Mouse (Mus musculus): Measurements from ENCODE around the gene Slc16a6.
"Not testable (repeated sequence)": the region's sequence is repeated elsewhere in the genome, so short reads cannot be mapped to it uniquely, and the experiment has no call there.

Gene Slc16a6

GRCm38 (mm10) chr11:109473171-109474085 is at the start of gene Slc16a6, which contains the start of gene Arsg:
Gene Slc16a6, minus strand, starts transcription at chr11:109473598.
Gene Arsg, plus strand, starts transcription at chr11:109473374.
- DNase-seq (ENCODE audit: low read depth, low spot score), result peak; percentile 69

DNA sequence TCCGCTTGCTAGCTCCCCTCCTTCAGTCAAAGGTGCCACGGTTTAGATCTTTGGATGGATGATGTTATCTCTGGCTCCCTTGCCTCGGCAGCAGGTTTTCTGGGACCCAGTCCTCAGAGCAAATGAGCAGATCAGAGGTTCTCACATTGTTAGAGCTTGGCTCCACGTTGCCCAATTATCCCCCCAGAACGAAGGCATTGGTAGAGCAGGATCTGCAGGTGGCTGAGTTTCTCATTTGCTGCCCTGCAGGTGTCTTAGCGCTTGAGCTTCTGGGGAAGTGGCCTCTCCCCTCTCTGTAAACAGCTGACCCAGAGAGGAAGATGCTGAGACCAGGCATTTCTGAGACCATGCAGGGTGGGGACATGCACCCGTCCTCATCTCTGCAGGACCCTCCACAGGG is 47.6 kb upstream of the Slc16a6 start:
- DNase-seq (ENCODE audit: low read depth, low spot score), result no peak

DNA sequence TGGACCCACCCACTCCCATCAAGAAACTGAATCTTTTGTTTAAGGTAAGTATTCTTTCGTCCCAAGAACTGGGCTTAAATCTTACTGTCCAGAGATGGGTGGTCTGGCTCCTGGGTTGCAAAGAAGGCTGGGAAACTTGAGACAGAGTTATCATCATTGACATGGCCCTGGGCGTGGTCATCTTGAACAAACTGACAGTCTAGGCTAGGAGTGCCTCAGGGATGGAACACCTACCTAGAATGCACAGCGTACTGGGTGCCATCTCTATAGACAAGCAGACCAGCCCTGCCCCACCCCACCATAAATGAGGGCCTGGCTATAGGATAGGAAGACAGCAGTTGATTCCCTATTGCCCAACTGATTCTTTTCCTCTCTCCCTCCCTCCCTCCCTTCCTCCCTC is 44.4 kb upstream of the Slc16a6 start:
- DNase-seq (ENCODE audit: low read depth, low spot score), result no peak

- DNase-seq (ENCODE audit: low read depth, low spot score), result no peak
These were observed 43.9 kb upstream of the Slc16a6 start for GRCm38 (mm10) chr11:109517330-109517729.

DNA sequence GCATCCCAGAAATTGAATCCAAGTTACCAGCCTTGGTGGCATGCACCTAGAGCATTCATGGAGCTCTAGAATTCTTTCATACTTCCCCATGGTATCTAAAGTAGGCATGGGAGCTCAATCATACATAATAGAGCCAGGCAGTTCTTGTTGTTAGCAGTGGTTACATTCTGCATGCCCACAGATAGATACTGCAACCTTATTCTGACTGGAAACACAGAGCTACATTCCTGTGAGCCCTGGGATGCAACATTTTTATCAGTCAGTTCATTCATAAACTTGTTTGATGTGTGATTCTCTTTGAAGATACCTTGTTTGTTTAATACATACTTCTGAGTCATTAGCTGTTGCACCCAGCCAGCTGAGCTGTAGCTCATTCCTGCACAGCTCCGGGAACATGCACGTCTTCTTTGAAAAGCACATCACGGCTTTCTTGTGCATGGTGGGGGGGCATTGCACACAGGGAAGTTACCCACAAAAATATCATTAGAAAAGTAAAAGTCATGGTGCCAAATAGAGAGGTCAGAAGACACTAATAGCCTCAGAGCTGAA is 40.7 kb upstream of the Slc16a6 start:
- no peak for DNase-seq (ENCODE audit: low read depth, low spot score)

- DNase-seq (ENCODE audit: low read depth, low spot score), result no peak
These were observed 39.7 kb upstream of the Slc16a6 start for GRCm38 (mm10) chr11:109512995-109513675.

DNA sequence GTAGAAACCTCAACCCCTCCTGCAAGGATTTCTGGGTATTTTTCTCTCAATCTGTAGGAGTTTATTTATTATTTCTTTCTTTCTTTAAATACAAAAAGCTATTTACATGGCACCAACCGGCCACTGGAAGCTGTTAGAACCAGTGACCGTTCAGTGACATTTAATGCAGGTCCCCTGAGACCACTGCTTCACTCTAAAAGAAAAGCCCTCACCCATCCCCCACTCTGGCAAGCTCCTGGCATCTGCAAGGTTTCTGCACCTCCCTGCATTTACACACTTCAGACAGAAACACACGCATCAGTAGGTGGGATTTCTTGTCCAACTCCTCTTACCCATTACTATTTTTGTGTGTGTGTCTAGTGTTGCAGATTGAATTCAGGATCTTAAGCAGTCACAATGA is 33.7 kb upstream of the Slc16a6 start:
- DNase-seq (ENCODE audit: low read depth, low spot score), result no peak

DNA sequence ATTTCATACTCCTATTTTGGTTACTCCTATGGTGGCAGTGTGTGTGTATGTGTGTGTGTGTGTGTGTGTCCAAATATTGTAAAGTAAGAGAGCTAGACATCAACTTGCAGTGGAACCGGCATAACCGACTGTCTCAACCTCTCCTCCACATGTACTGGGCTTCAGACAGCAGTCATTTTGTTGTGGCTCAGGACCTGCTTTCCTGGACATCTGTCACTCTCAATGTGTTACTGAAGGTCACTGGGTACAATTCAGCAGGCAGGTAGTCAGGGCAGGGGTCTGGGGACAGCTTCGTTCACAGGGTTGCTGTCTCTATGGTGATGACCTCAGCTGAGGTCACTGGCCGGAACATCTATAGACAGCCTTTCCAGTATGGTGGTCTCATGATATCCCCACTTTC is 32.4 kb upstream of the Slc16a6 start:
- no peak for DNase-seq (ENCODE audit: low read depth, low spot score)

DNA sequence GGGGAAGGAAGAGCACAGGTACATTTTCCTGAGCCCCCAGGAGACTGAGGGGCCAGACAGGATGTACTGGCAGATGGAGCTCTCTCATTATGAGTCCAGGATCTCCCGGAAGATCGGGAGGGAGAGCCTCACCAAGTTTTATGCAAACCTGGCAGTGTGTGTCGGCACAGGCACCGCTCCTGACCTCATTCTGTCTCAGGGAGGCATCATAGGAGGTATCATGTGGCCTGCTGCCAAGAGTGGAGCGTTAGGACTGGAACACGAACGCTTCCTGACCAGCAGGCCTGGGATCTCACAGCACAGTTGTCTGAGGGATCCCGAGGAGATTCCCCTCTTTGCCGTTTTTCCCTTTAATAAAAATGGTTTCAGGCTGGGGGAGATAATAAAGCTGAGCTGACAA is 31.6 kb upstream of the Slc16a6 start:
- no peak for DNase-seq (ENCODE audit: low read depth, low spot score)

- no peak for DNase-seq (ENCODE audit: low read depth, low spot score)
These were observed 26.8 kb upstream of the Slc16a6 start for GRCm38 (mm10) chr11:109500206-109500605.

GRCm38 (mm10) chr11:109497990-109498389 is 24.6 kb upstream of the Slc16a6 start:
- DNase-seq (ENCODE audit: low read depth, low spot score), result no peak

DNA sequence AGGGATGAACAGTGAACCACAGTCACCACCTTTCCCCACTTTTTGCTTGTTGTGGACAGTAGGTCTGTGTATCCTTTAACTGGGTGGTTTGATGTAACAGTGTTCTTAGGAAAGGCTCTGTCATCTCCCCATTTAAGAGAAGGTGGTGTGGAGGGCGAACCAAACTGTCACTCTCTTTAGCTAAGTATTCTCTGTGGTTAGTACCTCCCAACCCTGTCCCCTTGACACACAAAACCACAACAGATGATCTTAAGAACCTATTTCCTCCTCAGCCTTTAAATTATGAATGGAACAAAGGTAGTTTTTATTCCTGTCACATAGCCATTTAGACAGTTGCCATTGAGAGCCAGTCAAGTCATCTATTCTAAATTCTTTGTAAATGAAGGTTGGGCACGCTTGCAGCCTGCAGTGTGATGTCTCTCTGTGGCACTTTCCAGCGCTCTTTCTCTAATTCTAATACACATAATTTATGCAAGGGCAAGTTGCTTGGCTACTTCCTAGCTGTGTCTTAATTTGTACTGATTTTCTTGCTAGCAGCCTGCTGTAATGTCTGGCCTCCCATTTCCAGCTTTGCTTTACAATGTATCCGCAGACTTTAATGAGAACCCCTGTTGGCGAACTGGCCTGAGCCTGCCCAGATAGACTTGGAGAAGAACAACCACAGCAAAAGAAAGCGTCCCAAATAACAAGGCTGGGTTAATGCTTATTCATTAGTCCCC is 23.8 kb upstream of the Slc16a6 start:
- peak; percentile 20 for DNase-seq (ENCODE audit: low read depth, low spot score)

- DNase-seq (ENCODE audit: low read depth, low spot score), result no peak
These were observed 23.1 kb upstream of the Slc16a6 start for GRCm38 (mm10) chr11:109496475-109496993.

GRCm38 (mm10) chr11:109495771-109496474 is 22.5 kb upstream of the Slc16a6 start:
- no peak for DNase-seq (ENCODE audit: low read depth, low spot score)

DNA sequence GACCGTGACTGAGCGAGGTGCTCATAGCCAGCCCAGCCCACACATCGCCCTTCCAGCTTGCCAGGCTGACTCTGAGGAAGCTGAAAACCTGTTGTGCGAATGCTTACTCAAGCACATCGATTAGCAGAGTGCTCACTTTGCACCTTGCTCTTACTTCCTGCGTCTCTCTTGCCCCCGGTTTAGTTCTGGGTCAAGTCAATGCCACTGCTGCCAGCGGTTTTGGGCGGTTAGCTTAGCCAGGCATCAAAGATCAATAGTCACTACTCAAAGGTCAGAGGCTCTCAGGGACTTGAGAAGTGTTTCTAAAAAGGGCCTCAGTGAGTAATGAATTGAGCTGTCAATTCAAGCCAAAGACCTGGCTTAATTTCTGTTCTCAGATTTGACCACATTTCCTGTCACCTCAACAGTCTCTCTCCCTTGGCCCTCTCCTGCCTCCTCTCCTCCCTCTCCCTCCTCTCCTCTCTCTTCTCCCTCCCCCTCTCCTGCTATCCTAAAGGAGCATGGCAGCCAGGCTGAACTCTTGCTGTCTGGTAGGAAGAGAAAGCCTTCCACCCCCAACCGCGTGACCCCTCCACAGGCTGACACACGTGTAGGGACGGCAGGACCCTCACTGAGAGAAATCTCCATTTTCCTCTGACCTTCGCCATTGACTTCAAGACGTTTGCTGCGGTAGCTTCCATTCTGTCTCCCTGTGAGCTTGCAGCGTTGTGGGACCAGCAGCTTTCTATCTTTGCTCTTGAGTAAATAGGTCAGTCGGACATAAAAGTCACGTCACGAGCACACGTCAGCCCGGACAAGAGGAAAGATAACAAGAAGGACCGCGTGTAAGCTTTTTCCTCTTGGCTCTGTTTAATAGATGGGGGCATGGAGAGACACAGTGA is 21.7 kb upstream of the Slc16a6 start:
- DNase-seq (ENCODE audit: low read depth, low spot score), result no peak

- DNase-seq (ENCODE audit: low read depth, low spot score), result not testable (repeated sequence)
These were observed 19.6 kb upstream of the Slc16a6 start for GRCm38 (mm10) chr11:109492847-109493464.

- no peak for DNase-seq (ENCODE audit: low read depth, low spot score)
These were observed 18.4 kb upstream of the Slc16a6 start for GRCm38 (mm10) chr11:109491844-109492243.

DNA sequence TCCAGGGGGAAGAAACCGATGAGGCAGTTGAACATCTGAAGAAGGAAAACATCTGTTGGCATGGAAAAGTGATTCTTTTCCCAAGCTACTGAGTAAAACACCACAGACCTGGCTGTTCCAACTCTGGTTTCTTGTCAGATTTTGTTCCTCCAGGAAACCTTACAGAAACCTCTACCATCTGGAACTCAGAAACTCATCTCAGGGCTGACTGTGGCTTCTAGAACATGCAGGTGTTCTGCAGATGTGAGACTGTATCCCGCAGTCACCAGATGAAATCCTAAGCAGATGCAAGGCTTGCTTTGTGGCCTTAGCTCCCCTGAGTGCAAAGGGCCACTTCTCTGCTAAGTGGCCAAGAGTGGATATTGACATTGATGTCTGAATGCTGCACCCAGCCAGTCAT is 16.4 kb upstream of the Slc16a6 start:
- DNase-seq (ENCODE audit: low read depth, low spot score), result no peak

DNA sequence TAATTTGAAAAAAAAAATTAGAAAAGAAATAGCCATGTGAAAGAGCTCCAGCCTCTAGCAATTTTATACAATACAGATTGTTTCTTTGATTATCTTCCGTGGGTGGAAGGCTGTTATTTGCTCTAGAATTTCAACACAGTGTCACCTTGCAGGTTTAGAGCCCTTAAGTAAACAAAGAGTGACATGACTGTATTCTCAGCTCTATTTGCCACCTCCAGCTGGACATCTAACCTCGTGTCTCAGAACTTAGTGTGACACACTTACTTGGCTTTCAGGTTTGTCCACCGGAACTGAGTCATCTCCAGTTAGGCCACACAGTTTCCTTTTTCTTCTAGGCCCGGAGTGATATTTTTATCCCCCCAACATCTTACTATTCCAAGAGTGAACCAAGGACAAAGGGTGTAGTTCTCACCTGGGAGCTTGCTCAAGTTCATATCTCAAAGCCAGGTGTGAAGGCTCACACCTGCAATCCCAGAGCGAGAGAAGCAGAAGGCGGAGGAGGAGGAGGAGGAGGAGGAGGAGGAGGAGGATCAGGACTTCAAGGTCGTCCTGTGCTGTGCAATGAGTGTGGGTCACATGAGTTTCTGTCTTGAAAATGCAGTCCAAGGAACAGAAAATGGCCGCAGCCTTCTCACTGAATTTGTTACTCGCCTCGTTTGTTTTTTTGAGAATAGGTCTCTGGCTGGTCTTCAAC is 14.7 kb upstream of the Slc16a6 start:
- DNase-seq (ENCODE audit: low read depth, low spot score), result no peak

All from brain, embryonic 18.5 days (tissue).